In the genomic region with DNA sequence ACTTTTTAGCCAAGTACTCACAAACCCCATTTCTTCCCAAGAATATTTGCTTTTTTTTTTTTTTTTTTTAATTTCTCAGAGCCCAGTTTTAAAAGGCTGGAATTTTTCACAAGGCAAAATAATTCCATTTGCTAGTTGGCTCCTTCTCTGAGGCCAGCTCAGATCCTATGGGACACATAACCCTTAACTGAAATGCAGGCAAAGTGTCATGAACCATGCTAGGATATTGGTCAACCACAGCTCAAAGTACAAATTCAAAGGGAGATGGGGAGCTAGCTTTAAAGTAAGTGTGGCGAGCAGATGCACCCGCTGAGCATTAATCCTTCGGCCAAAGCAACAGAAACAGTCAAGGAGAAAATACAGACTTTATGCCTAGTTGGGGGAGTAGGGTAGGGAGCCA, we compare ENCODE assay signal across 17 mouse cellular contexts. TPM values are rescaled to one million over a fixed set of nuclear protein-coding genes. Genes with fewer than 3 reads are reported as not detected.
DNase-seq lines count a peak whose midpoint lies in the region; ATAC-seq and TF ChIP-seq lines count a peak whose summit lies in the region.
"Had no signal": no experiment of that assay in that cellular context is flagged by ENCODE, and none has a peak within 500 bp of the region (broad histone marks: within the 10 kb centered on the region; RNA-seq: fewer than 3 reads in every experiment).

No protein-coding gene starts in this region.

- no peak for TF ChIP-seq POLR2A in kidney, adult 2 months (IDR thresholded peaks at IDR 0.05; ENCODE audit: low read depth, low read length)
- no peak for TF ChIP-seq POLR2A in embryonic fibroblast, embryonic 13.5 days (IDR thresholded peaks at IDR 0.05; ENCODE audit: low read depth, low read length)
- TF ChIP-seq POLR2A in cerebellum, adult 2 months (IDR thresholded peaks at IDR 0.05; ENCODE audit: borderline replicate concordance, insufficient read depth, low read length), result no peak

- DNase-seq in kidney, adult 2 months, result no peak
- DNase-seq in kidney, postnatal 25 days, result no peak
- no peak for DNase-seq in liver, postnatal 0 days
- DNase-seq in adipocyte (ENCODE audit: low spot score), result peak; percentile 67
- DNase-seq in cerebellum, adult 2 months, result no peak
- no peak for DNase-seq in spleen, postnatal 14 days (ENCODE audit: low spot score in 2 of 2)
- DNase-seq: cerebellum, adult 9-10 months; gastrocnemius, postnatal 36 days; lung, adult 2 months had no signal

- H3K27ac ChIP-seq in kidney, adult 2 months (ENCODE audit: insufficient read depth, low read depth, low read length), result peak overlapping the region; percentile 62; the same call in 1 of the 2 replicates
- peak overlapping the region; percentile 20; the same call in 1 of the 2 replicates for H3K27ac ChIP-seq in liver, postnatal 0 days (ENCODE audit: low read depth)
- H3K27ac ChIP-seq in liver, embryonic 12.5 days, result no peak overlapping the region
- peak overlapping the region; percentile 82 for H3K27ac ChIP-seq in embryonic fibroblast, embryonic 13.5 days (ENCODE audit: insufficient read depth, low read length)
- H3K27ac ChIP-seq in cerebellum, adult 2 months (ENCODE audit: insufficient read depth, low read length), result no peak overlapping the region
- H3K27ac ChIP-seq: forebrain, embryonic 10.5 days; hindbrain, embryonic 10.5 days; kidney, postnatal 0 days; neural tube, embryonic 12.5 days had no signal

- WGBS in kidney, adult 2 months, result 65% methylated on average over 3 of the region's 3 CpGs
- 52% methylated on average over 3 of the region's 3 CpGs for WGBS in liver, postnatal 0 days (ENCODE audit: insufficient replicate concordance)
- WGBS in liver, embryonic 12.5 days (ENCODE audit: insufficient replicate concordance), result 84% methylated on average over 3 of the region's 3 CpGs
- 70% methylated on average over 3 of the region's 3 CpGs for WGBS in cerebellum, adult 2 months

- peak; percentile 64; the same call in 1 of the 2 replicates for ATAC-seq in liver, postnatal 0 days
- no peak for ATAC-seq in liver, embryonic 12.5 days
- ATAC-seq: intestine, postnatal 0 days had no signal

- H3K4me1 ChIP-seq in kidney, adult 2 months (ENCODE audit: control insufficient read depth, insufficient read depth, low read length), result peaks cover 20% of the 10 kb centered on the region
- H3K4me1 ChIP-seq in liver, postnatal 0 days (ENCODE audit: insufficient read depth), result peaks cover 10% of the 10 kb centered on the region
- H3K4me1 ChIP-seq in liver, embryonic 12.5 days, result peaks cover 34% of the 10 kb centered on the region
- peaks cover 25% of the 10 kb centered on the region for H3K4me1 ChIP-seq in embryonic fibroblast, embryonic 13.5 days (ENCODE audit: control insufficient read depth, insufficient read depth, low read length)
- H3K4me1 ChIP-seq in cerebellum, adult 2 months (ENCODE audit: control insufficient read depth, insufficient read depth, low read length), result peaks cover 1% of the 10 kb centered on the region; the same call in 1 of the 2 replicates

- H3K9me3 ChIP-seq in liver, postnatal 0 days (ENCODE audit: low read length), result no peaks in the 10 kb centered on the region
- H3K9me3 ChIP-seq in liver, embryonic 12.5 days (replicated peaks), result no peaks in the 10 kb centered on the region
- H3K9me3 ChIP-seq: forebrain, embryonic 10.5 days; hindbrain, embryonic 10.5 days; megakaryocyte, embryonic 14.5 days; neural tube, embryonic 12.5 days had no signal

- no peak for TF ChIP-seq CTCF in kidney, adult 2 months (conservative IDR thresholded peaks at IDR 0.05; ENCODE audit: insufficient read depth, insufficient read length, low read depth, low read length)
- TF ChIP-seq CTCF in liver, postnatal 0 days (IDR thresholded peaks at IDR 0.05; ENCODE audit: low read depth), result no peak
- no peak for TF ChIP-seq CTCF in embryonic fibroblast, embryonic 13.5 days (IDR thresholded peaks at IDR 0.05; ENCODE audit: borderline replicate concordance, insufficient read depth, low read length)
- TF ChIP-seq CTCF in cerebellum, adult 2 months (IDR thresholded peaks at IDR 0.05; ENCODE audit: borderline replicate concordance, insufficient read depth, low read depth, low read length), result no peak

- H3K4me3 ChIP-seq in kidney, adult 2 months (ENCODE audit: insufficient read depth, low read depth, low read length), result no peak overlapping the region
- H3K4me3 ChIP-seq in liver, postnatal 0 days (ENCODE audit: low read depth, low read length), result no peak overlapping the region
- H3K4me3 ChIP-seq in liver, embryonic 12.5 days, result no peak overlapping the region
- H3K4me3 ChIP-seq in embryonic fibroblast, embryonic 13.5 days (ENCODE audit: insufficient read depth, low read length), result no peak overlapping the region
- no peak overlapping the region for H3K4me3 ChIP-seq in cerebellum, adult 2 months (replicated peaks; ENCODE audit: insufficient read depth, low read depth, low read length)
- H3K4me3 ChIP-seq: forebrain, embryonic 10.5 days; hindbrain, embryonic 10.5 days; megakaryocyte, embryonic 14.5 days; neural tube, embryonic 12.5 days had no signal

- no peak overlapping the region for H3K9ac ChIP-seq in liver, postnatal 0 days (replicated peaks)
- no peak overlapping the region for H3K9ac ChIP-seq in liver, embryonic 12.5 days
- H3K9ac ChIP-seq: neural tube, embryonic 12.5 days had no signal

- H3K4me2 ChIP-seq in liver, postnatal 0 days (ENCODE audit: low read depth, low read length), result 0 out of 2 replicates have a peak overlapping the region, but pooled peaks have one; percentile 10
- H3K4me2 ChIP-seq in liver, embryonic 12.5 days, result no peak overlapping the region
- H3K4me2 ChIP-seq: neural tube, embryonic 12.5 days had no signal

- H3K27me3 ChIP-seq in kidney, adult 2 months (replicated peaks; ENCODE audit: control insufficient read depth, insufficient read depth, low read length), result no peaks in the 10 kb centered on the region
- no peaks in the 10 kb centered on the region for H3K27me3 ChIP-seq in liver, postnatal 0 days (ENCODE audit: insufficient read depth, low read length)
- no peaks in the 10 kb centered on the region for H3K27me3 ChIP-seq in liver, embryonic 12.5 days (replicated peaks)
- H3K27me3 ChIP-seq in cerebellum, adult 2 months (ENCODE audit: control insufficient read depth, insufficient read depth, low read length), result no peaks in the 10 kb centered on the region
- H3K27me3 ChIP-seq: megakaryocyte, embryonic 14.5 days; neural tube, embryonic 12.5 days had no signal

- no peaks in the 10 kb centered on the region; the same call in 1 of the 2 replicates for H3K36me3 ChIP-seq in kidney, adult 2 months (ENCODE audit: control insufficient read depth, insufficient read depth, low read length)
- H3K36me3 ChIP-seq in liver, postnatal 0 days (replicated peaks; ENCODE audit: insufficient read depth, low read length), result no peaks in the 10 kb centered on the region
- no peaks in the 10 kb centered on the region for H3K36me3 ChIP-seq in liver, embryonic 12.5 days
- H3K36me3 ChIP-seq: forebrain, embryonic 10.5 days; hindbrain, embryonic 10.5 days; neural tube, embryonic 12.5 days had no signal

- TF ChIP-seq EP300 in liver, postnatal 0 days (IDR thresholded peaks at IDR 0.05; ENCODE audit: low read depth), result no peak

RNA-seq across cellular contexts. Expression of a gene that starts 39.7 kb away (rescaled TPM):
- polyA plus RNA-seq in kidney, adult 2 months (2012; rRNA removed), result 17.1 and 21.2 TPM in 2 replicates
- polyA plus RNA-seq in liver, postnatal 0 days (2015; fragmentation: Nextera tagmentation; extraction: Ambion mirVana), result 18.0 and 18.5 TPM in 2 replicates
- polyA plus RNA-seq in liver, embryonic 12.5 days (2016; fragmentation: Nextera tagmentation; extraction: Ambion mirVana), result 17.2 and 22.0 TPM in 2 replicates
- polyA plus RNA-seq in embryonic fibroblast, embryonic 13.5 days (2011; ENCODE audit: insufficient read length, low read depth, missing spikeins), result 53.1 and 78.3 TPM in 2 replicates
- 44.9 and 51.6 TPM in 2 replicates for polyA plus RNA-seq in cerebellum, adult 2 months (2012; rRNA removed)

Comparison
In these comparisons a context has a peak if more than half of its experiments do, and no peak if none do; other contexts are left out.
1. H3K27ac ChIP-seq: peak in kidney, adult 2 months (single experiment), liver, postnatal 0 days (single experiment) and embryonic fibroblast, embryonic 13.5 days (single experiment); none in liver, embryonic 12.5 days (single experiment) and cerebellum, adult 2 months (single experiment).